Mouse (Mus musculus) hindbrain, embryonic 15.5 days (tissue): ENCODE data around the gene Zscan2. TPM values are rescaled to one million over a fixed set of nuclear protein-coding genes. Genes with fewer than 3 reads are reported as not detected.

Experiments used
- ATAC-seq: fragments of 200-750 bp; cut with Nextera tagmentation; 2 replicates; pipeline ENCODE4 v1.8.0; 2017; ENCODE audit warnings: low read depth, moderate number of reproducible peaks, moderate TSS enrichment; ENCODE audit not compliant: low FRiP score
- H3K27ac ChIP-seq: fragments of 300-500 bp; sonication (generic); replicated peaks from 2 replicates; pipeline ENCODE4 v1.5.1; 2015; ENCODE audit warnings: mild to moderate bottlenecking, inconsistent platforms
- H3K27me3 ChIP-seq: fragments of 300-500 bp; sonication (generic); 2 replicates; pipeline ENCODE4 v1.6.1; 2015; ENCODE audit warnings: control low read depth, inconsistent platforms
- H3K36me3 ChIP-seq: fragments of 300-500 bp; sonication (generic); 2 replicates; pipeline ENCODE4 v1.6.1; 2015; ENCODE audit warnings: control low read depth, inconsistent platforms
- H3K4me1 ChIP-seq: fragments of 300-500 bp; sonication (generic); replicated peaks from 2 replicates; pipeline ENCODE4 v1.6.1; 2015; ENCODE audit warnings: control low read depth, inconsistent platforms
- H3K4me2 ChIP-seq: fragments of 300-500 bp; sonication (generic); 2 replicates; pipeline ENCODE4 v1.6.1; 2015; ENCODE audit warnings: moderate library complexity, mild to moderate bottlenecking, inconsistent platforms
- H3K4me3 ChIP-seq: fragments of 300-500 bp; sonication (generic); 2 replicates; pipeline ENCODE4 v1.5.1; 2015; ENCODE audit warnings: mild to moderate bottlenecking, inconsistent platforms
- H3K9ac ChIP-seq: fragments of 300-500 bp; sonication (generic); 2 replicates; pipeline ENCODE4 v1.6.1; 2015; ENCODE audit warnings: inconsistent platforms
- H3K9me3 ChIP-seq: fragments of 300-500 bp; sonication (generic); 2 replicates; pipeline ENCODE4 v1.6.1; 2016; ENCODE audit warnings: control low read depth, inconsistent platforms
- WGBS: fragments of 180-500 bp; shearing (Covaris S2); methylation state at CpG from one replicate; pipeline ENCODE4 v1.1.7; 2015; 5-methylcytosine and 5-hydroxymethylcytosine counted together
- polyA plus RNA-seq: library from polyadenylated mRNA; unstranded; fragments of >200 nt; fragmentation: Nextera tagmentation; extraction: Ambion mirVana; gene quantifications from 2 replicates; pipeline ENCODE4 v1.2.1, GENCODE M21; 2015

Zscan2 gene
- polyA plus RNA-seq, 1 experiment from 2014 or later = 4.4 TPM

GRCm38 (mm10) chr7:80893753-80894129 lies 33.0 kb downstream of the Zscan2 start:
- H3K9ac ChIP-seq = no peak overlapping the region
- H3K4me1 ChIP-seq = peaks cover 8% of the 10 kb centered on the region; the same call in 1 of the 2 replicates
- peaks cover 41% of the 10 kb centered on the region for H3K36me3 ChIP-seq
- WGBS = 74% methylated on average over 6 of the region's 6 CpGs
- ATAC-seq = no peak
- no peak overlapping the region for H3K4me3 ChIP-seq
- no peak overlapping the region for H3K4me2 ChIP-seq
- no peaks in the 10 kb centered on the region for H3K27me3 ChIP-seq
- no peaks in the 10 kb centered on the region for H3K9me3 ChIP-seq
- no peak overlapping the region for H3K27ac ChIP-seq

- Histone ChIP-seq H3K9me3 (no peaks in the 10 kb centered on the region), H3K27ac (no peak overlapping the region), H3K27me3 (no peaks in the 10 kb centered on the region), H3K4me3 (no peak overlapping the region), H3K36me3 (peaks cover 41% of the 10 kb centered on the region), H3K9ac (no peak overlapping the region), H3K4me2 (no peak overlapping the region), H3K4me1 (0 out of 2 replicates have a peak, but pooled peaks cover 4% of the 10 kb centered on the region)
- 83% methylated on average over 7 of the region's 7 CpGs for WGBS
- no peak for ATAC-seq
These were observed 33.5 kb downstream of the Zscan2 start for GRCm38 (mm10) chr7:80894196-80894595.

DNA sequence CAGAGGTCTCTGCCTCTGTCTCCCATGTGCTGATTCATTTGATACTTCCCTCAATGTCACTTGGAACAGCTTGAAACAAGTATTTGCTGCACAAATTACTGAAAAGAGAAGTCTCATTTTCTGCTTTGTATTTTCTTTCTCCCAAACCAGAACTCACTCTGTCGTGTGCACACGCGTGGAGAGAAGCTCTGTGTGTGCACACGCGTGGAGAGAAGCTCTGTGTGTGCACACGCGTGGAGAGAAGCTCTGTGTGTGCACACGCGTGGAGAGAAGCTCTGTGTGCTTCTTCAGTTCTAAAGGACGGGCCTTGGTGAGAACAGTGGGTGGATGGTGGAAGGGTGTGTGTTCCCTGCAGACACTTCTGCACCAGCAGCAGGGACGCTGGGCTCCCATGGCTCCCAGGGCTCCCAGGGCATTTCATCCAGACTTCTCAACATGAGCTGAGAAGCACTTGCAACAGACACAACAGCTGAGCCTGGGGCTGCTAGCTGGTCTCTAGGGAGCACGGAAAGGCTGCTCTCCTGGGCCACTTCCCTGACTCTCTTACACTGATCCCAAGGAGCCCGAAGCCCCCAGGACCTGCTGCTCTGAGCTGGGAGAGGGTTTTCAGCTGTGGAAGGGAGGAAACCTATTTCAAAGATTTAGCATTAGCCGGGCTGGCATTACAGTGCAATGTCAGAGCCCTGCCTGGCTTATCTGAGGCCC lies 34.2 kb downstream of the Zscan2 start:
- H3K27me3 ChIP-seq = no peaks in the 10 kb centered on the region
- peaks cover 41% of the 10 kb centered on the region for H3K36me3 ChIP-seq
- no peak overlapping the region for H3K4me3 ChIP-seq
- no peak overlapping the region for H3K4me2 ChIP-seq
- no peaks in the 10 kb centered on the region for H3K9me3 ChIP-seq
- ATAC-seq = no peak
- H3K9ac ChIP-seq = no peak overlapping the region
- WGBS = 95% methylated on average over 14 of the region's 14 CpGs
- H3K4me1 ChIP-seq = peaks cover 5% of the 10 kb centered on the region
- no peak overlapping the region for H3K27ac ChIP-seq

- H3K9ac ChIP-seq = no peak overlapping the region
- no peak for ATAC-seq
These were observed 36.4 kb downstream of the Zscan2 start for GRCm38 (mm10) chr7:80897134-80897533.

DNA sequence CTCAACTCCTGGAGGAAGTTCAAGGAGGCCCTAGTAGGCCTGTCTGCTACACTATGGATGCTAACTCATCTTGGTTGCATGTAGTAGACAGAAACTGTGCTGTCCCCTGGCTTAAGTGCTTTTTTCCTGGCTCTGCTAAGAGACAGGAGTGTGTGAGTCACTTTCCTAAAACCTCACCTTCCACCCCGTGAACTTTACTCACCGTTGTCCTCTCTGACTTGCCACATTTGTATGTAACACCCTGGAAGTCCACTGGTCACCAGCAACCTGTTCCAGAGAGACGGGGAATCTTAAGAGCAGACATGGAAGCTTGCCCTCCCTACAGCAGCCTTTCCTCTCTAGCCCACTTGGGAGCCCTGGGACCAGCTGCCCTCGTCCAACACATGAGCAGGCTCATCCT lies 37.0 kb downstream of the Zscan2 start:
- 91% methylated on average over 4 of the region's 4 CpGs for WGBS
- ATAC-seq = no peak
- no peak overlapping the region for H3K4me3 ChIP-seq
- no peak overlapping the region for H3K9ac ChIP-seq
- H3K9me3 ChIP-seq = no peaks in the 10 kb centered on the region
- H3K27ac ChIP-seq = no peak overlapping the region
- no peaks in the 10 kb centered on the region for H3K27me3 ChIP-seq
- H3K36me3 ChIP-seq = peaks cover 24% of the 10 kb centered on the region
- no peak overlapping the region for H3K4me2 ChIP-seq
- peaks cover 21% of the 10 kb centered on the region for H3K4me1 ChIP-seq

More at GRCm38 (mm10) chr7:80897134-80897533, 36.4 kb downstream of the Zscan2 start:
- no peaks in the 10 kb centered on the region for H3K9me3 ChIP-seq
- WGBS = 91% methylated on average over 7 of the region's 7 CpGs
- H3K27me3 ChIP-seq = no peaks in the 10 kb centered on the region
- no peak overlapping the region for H3K4me3 ChIP-seq
- H3K27ac ChIP-seq = no peak overlapping the region
- H3K4me2 ChIP-seq = no peak overlapping the region
- H3K36me3 ChIP-seq = peaks cover 30% of the 10 kb centered on the region
- H3K4me1 ChIP-seq = peaks cover 19% of the 10 kb centered on the region

DNA sequence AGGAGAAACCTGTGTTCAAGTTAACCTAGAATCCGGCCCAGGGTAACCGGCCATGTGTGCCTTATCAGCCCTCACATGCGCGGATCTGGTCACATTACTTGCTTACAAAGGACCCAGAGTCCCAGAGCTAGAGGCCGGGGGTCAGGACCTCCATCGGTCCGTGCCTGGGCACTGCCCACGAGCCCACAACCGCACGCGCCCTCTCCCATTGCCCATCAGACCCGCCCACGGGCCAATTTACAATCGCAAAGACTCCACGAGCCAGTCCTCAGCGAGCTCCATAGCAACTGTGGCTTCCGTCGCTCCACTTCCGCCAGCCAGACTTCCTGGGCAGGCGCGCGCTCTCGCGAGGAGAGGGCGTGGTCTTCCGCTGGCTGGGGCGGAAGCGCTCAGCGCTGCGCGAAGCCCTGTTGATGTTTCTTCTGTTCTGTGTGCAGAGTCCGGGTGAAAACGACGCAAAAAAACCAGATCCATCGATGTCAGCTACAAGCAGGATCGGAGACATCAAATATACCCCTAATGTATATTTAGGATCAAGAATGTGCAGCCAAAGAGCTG lies 40.3 kb downstream of the Zscan2 start, which contains the start of gene Wdr73:
Wdr73 (minus strand) TSS at position 326 of the 558 bp plus-strand sequence.
- Histone ChIP-seq H3K27ac (peak within 1 kb of the TSS; percentile 87), H3K9ac (peak within 1 kb of the TSS; percentile 54), H3K4me3 (peak within 1 kb of the TSS; percentile 51), H3K4me2 (peak within 1 kb of the TSS; percentile 84), H3K4me1 (peaks cover 35% of the 10 kb centered on the region), H3K27me3 (no peaks in the 10 kb centered on the region), H3K9me3 (no peaks in the 10 kb centered on the region), H3K36me3 (peaks cover 16% of the 10 kb centered on the region)
- ATAC-seq = peak; percentile 94
- under 1% methylated on average over 36 of the region's 36 CpGs for WGBS

- H3K27me3 ChIP-seq = no peaks in the 10 kb centered on the region
- H3K36me3 ChIP-seq = peaks cover 10% of the 10 kb centered on the region
- 32% methylated on average over 15 of the region's 15 CpGs for WGBS
- H3K9ac ChIP-seq = peak overlapping the region; percentile 54
- peak overlapping the region; percentile 87 for H3K27ac ChIP-seq
- H3K4me3 ChIP-seq = peak overlapping the region; percentile 51
- H3K4me2 ChIP-seq = peak overlapping the region; percentile 84
- ATAC-seq = peak; percentile 2; the same call in 1 of the 2 replicates
- peaks cover 35% of the 10 kb centered on the region for H3K4me1 ChIP-seq
- no peaks in the 10 kb centered on the region for H3K9me3 ChIP-seq
These were observed 41.0 kb downstream of the Zscan2 start for GRCm38 (mm10) chr7:80901541-80902274.

- Histone ChIP-seq H3K4me2 (peak overlapping the region; percentile 86), H3K27ac (no peak overlapping the region), H3K9ac (no peak overlapping the region), H3K9me3 (no peaks in the 10 kb centered on the region), H3K36me3 (peaks cover 10% of the 10 kb centered on the region; the same call in 1 of the 2 replicates), H3K27me3 (no peaks in the 10 kb centered on the region), H3K4me1 (peaks cover 35% of the 10 kb centered on the region), H3K4me3 (no peak overlapping the region)
- 90% methylated on average over 11 of the region's 11 CpGs for WGBS
- no peak for ATAC-seq
These were observed 43.1 kb downstream of the Zscan2 start for GRCm38 (mm10) chr7:80903625-80904422.

GRCm38 (mm10) chr7:80904921-80905515 lies 44.3 kb downstream of the Zscan2 start, which contains the start of gene Nmb:
Nmb (minus strand) TSS chr7:80905076.
- H3K27ac ChIP-seq = no peak within 1 kb of the TSS
- WGBS = 2% methylated on average over 19 of the region's 19 CpGs

GRCm38 (mm10) chr7:80911053-80911452 lies 50.3 kb downstream of the Zscan2 start:
- Histone ChIP-seq H3K9ac (no peak overlapping the region), H3K4me3 (no peak overlapping the region), H3K4me2 (no peak overlapping the region), H3K4me1 (no peaks in the 10 kb centered on the region), H3K27me3 (no peaks in the 10 kb centered on the region), H3K27ac (no peak overlapping the region), H3K36me3 (peaks cover 51% of the 10 kb centered on the region), H3K9me3 (no peaks in the 10 kb centered on the region)
- ATAC-seq = no peak
- 82% methylated on average over 7 of the region's 7 CpGs for WGBS

More at GRCm38 (mm10) chr7:80904921-80905515, 44.3 kb downstream of the Zscan2 start, which contains the start of gene Nmb:
- peaks cover 30% of the 10 kb centered on the region for H3K4me1 ChIP-seq
- peaks cover 13% of the 10 kb centered on the region; the same call in 1 of the 2 replicates for H3K36me3 ChIP-seq
- H3K4me2 ChIP-seq = peak within 1 kb of the TSS; percentile 86
- no peaks in the 10 kb centered on the region for H3K9me3 ChIP-seq
- ATAC-seq = peak; percentile 68; the same call in 1 of the 2 replicates
- peak within 1 kb of the TSS; percentile 41 for H3K4me3 ChIP-seq
- no peaks in the 10 kb centered on the region for H3K27me3 ChIP-seq
- H3K9ac ChIP-seq = peak within 1 kb of the TSS; percentile 49

DNA sequence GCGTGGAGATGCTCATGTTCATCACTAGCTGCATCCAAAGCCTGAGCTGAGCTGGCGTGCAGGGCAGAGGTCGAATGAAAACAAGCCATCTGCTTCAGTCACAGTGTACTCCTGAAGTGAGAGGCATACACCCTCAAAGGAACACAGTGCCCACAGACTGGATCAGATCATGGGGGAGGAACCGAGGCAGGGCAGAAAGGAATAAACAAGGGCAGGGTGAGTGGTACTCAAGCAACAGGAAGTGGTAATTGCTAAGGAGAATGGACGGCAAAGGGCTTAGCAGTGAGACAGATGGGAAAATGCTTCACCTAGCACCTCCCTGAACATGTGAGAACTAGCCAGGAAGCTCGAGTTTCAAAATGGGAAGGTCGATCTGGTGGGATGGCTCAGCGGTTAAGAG lies 51.8 kb downstream of the Zscan2 start:
- Histone ChIP-seq H3K4me3 (no peak overlapping the region), H3K9me3 (no peaks in the 10 kb centered on the region), H3K4me2 (no peak overlapping the region), H3K27ac (no peak overlapping the region), H3K9ac (no peak overlapping the region), H3K36me3 (peaks cover 58% of the 10 kb centered on the region), H3K27me3 (no peaks in the 10 kb centered on the region), H3K4me1 (no peaks in the 10 kb centered on the region)
- 92% methylated on average over 8 of the region's 8 CpGs for WGBS
- no peak for ATAC-seq
